Comparison of ENCODE assay signal across 14 mouse cellular contexts in genomic region chr1:19459876-19460275, GRCm38 (mm10).
DNase-seq lines count a peak whose midpoint lies in the region; ATAC-seq and TF ChIP-seq lines count a peak whose summit lies in the region.
"Had no signal": no experiment of that assay in that cellular context is flagged by ENCODE, and none has a peak within 500 bp of the region (broad histone marks: within the 10 kb centered on the region; RNA-seq: fewer than 3 reads in every experiment).

No protein-coding gene starts in this region.

- peak; percentile 3 to 6 for DNase-seq in left cerebral cortex, postnatal 14 days (ENCODE audit: low spot score in 2 of 2)
- no peak for DNase-seq in left cerebral cortex, postnatal 4 days
- peak; percentile 5 to 13 for DNase-seq in layer of hippocampus, postnatal 10 days (ENCODE audit: low spot score in 2 of 2)
- DNase-seq in retina, postnatal 7 days (ENCODE audit: low read depth, low spot score), result peak; percentile 11
- DNase-seq in urinary bladder, adult 2 months (ENCODE audit: low spot score), result no peak
- no peak for DNase-seq in lung, postnatal 10 days
- DNase-seq in lung, adult 2 months, result no peak
- DNase-seq: cerebellum, postnatal 25 days; lung, adult 18-20 months; thymus, postnatal 36 days had no signal

- H3K4me3 ChIP-seq in lung, adult 2 months (replicated peaks; ENCODE audit: extremely low read depth, low read depth, low read length), result no peak overlapping the region
- H3K4me3 ChIP-seq: kidney, embryonic 15.5 days; limb, embryonic 12.5 days; midbrain, embryonic 12.5 days had no signal

- no peaks in the 10 kb centered on the region for H3K4me1 ChIP-seq in lung, adult 2 months (ENCODE audit: control insufficient read depth, insufficient read depth, low read length)
- H3K4me1 ChIP-seq: limb, embryonic 12.5 days; midbrain, embryonic 12.5 days had no signal

- intact Hi-C loops in left cerebral cortex, postnatal 14 days (cut with DNase I), result no loop called here
- intact Hi-C loops in left cerebral cortex, postnatal 4 days (cut with DNase I), result no loop called here

- 75% methylated on average over 11 of the region's 11 CpGs for WGBS in lung, adult 2 months

- ATAC-seq in frontal cortex, adult (ENCODE audit: low TSS enrichment), result peak; percentile 88

- no peak for TF ChIP-seq CTCF in lung, adult 2 months (IDR thresholded peaks at IDR 0.05; ENCODE audit: insufficient read depth, low read length)

- no peak for TF ChIP-seq POLR2A in lung, adult 2 months (IDR thresholded peaks at IDR 0.05; ENCODE audit: borderline replicate concordance, extremely low read depth, low read depth, low read length)

Comparison
In these comparisons a context has a peak if more than half of its experiments do, and no peak if none do; other contexts are left out.
1. DNase-seq: peak in left cerebral cortex, postnatal 14 days (2 of 2), layer of hippocampus, postnatal 10 days (2 of 2) and retina, postnatal 7 days (single experiment); none in left cerebral cortex, postnatal 4 days (single experiment), urinary bladder, adult 2 months (single experiment), lung, postnatal 10 days (single experiment) and lung, adult 2 months (single experiment).